Mouse (Mus musculus) right cerebral cortex, postnatal 4 days (tissue): ENCODE data around the gene Immp1l.

ENCODE experiments used
- DNase-seq: peaks from one replicate; pipeline ENCODE4 v3.0.0-alpha.2; 2022

Gene Immp1l

GRCm38 (mm10) chr2:105903896-105904756 lies at the start of gene Immp1l, which contains the start of gene Elp4:
Gene Immp1l, plus strand, starts transcription at chr2:105904638.
Gene Elp4, minus strand, starts transcription at chr2:105904564.
- peak; percentile 93 for DNase-seq

- DNase-seq, result no peak
These were observed 49.7 kb upstream of the Immp1l start for GRCm38 (mm10) chr2:105854740-105855139.

GRCm38 (mm10) chr2:105873403-105873802 lies 31.0 kb upstream of the Immp1l start:
- DNase-seq, result no peak

- DNase-seq, result no peak
These were observed 13.6 kb upstream of the Immp1l start for GRCm38 (mm10) chr2:105890816-105891215.

- no peak for DNase-seq
These were observed 314 bp downstream of the Immp1l start for GRCm38 (mm10) chr2:105904757-105905146.

- DNase-seq, result peak; percentile 7
These were observed 3.9 kb downstream of the Immp1l start for GRCm38 (mm10) chr2:105908351-105908750.

- DNase-seq, result no peak
These were observed 6.2 kb downstream of the Immp1l start for GRCm38 (mm10) chr2:105910611-105911010.

- no peak for DNase-seq
These were observed 9.4 kb downstream of the Immp1l start for GRCm38 (mm10) chr2:105913655-105914366.

GRCm38 (mm10) chr2:105916671-105917070 lies 12.2 kb downstream of the Immp1l start:
- DNase-seq, result no peak

GRCm38 (mm10) chr2:105917623-105918346 lies 13.3 kb downstream of the Immp1l start:
- DNase-seq, result no peak

- no peak for DNase-seq
These were observed 45.7 kb downstream of the Immp1l start for GRCm38 (mm10) chr2:105950131-105950530.

GRCm38 (mm10) chr2:105951350-105951940 lies 47.0 kb downstream of the Immp1l start:
- DNase-seq, result no peak

- DNase-seq, result no peak
These were observed 49.4 kb downstream of the Immp1l start for GRCm38 (mm10) chr2:105953862-105954261.

- DNase-seq, result no peak
These were observed 59.0 kb downstream of the Immp1l start for GRCm38 (mm10) chr2:105963447-105963846.

- no peak for DNase-seq
These were observed 69.5 kb downstream of the Immp1l start for GRCm38 (mm10) chr2:105973941-105974340.

GRCm38 (mm10) chr2:105978065-105978464 lies 73.6 kb downstream of the Immp1l start:
- DNase-seq, result no peak

- DNase-seq, result no peak
These were observed 80.8 kb downstream of the Immp1l start for GRCm38 (mm10) chr2:105985206-105985605.

GRCm38 (mm10) chr2:105987131-105987530 lies 82.7 kb downstream of the Immp1l start:
- DNase-seq, result no peak

- DNase-seq, result no peak
These were observed 83.6 kb downstream of the Immp1l start for GRCm38 (mm10) chr2:105987999-105988398.

- peak; percentile 88 for DNase-seq
These were observed 98.6 kb downstream of the Immp1l start, which contains the start of gene Dnajc24 for GRCm38 (mm10) chr2:106002835-106003739. Gene Dnajc24, minus strand, starts transcription at chr2:106003549.

- DNase-seq, result no peak
These were observed 104.0 kb downstream of the Immp1l start for GRCm38 (mm10) chr2:106008415-106008814.
